Mouse (Mus musculus): ENCODE results near the gene Armc9.

Gene Armc9

GRCm38 (mm10) chr1:86320822-86321413 lies 166.3 kb downstream of the Armc9 start:
- no peak for DNase-seq
